Mouse (Mus musculus) heart, embryonic 12.5 days (tissue): Measurements from ENCODE around the gene Rgcc. TPM values are rescaled to one million over a fixed set of nuclear protein-coding genes. Genes with fewer than 3 reads are reported as not detected.

ENCODE experiments used
- ATAC-seq: fragments of 200-750 bp; cut with Nextera tagmentation; 2 replicates; pipeline ENCODE4 v1.8.0; 2017; ENCODE audit warnings: moderate TSS enrichment, moderate library complexity; ENCODE audit not compliant: insufficient number of reproducible peaks, low FRiP score
- H3K27ac ChIP-seq: fragments of 300-500 bp; sonication (generic); 2 replicates; pipeline ENCODE4 v1.5.1; 2016; ENCODE audit warnings: mild to moderate bottlenecking, moderate library complexity; ENCODE audit not compliant: poor library complexity, severe bottlenecking
- H3K27me3 ChIP-seq: fragments of 300-500 bp; sonication (generic); replicated peaks from 2 replicates; pipeline ENCODE4 v1.6.1; 2016; ENCODE audit warnings: mild to moderate bottlenecking, moderate library complexity
- H3K36me3 ChIP-seq: fragments of 300-500 bp; sonication (generic); 2 replicates; pipeline ENCODE4 v1.6.1; 2016; ENCODE audit warnings: mild to moderate bottlenecking, moderate library complexity
- H3K4me1 ChIP-seq: fragments of 300-500 bp; sonication (generic); replicated peaks from 2 replicates; pipeline ENCODE4 v1.6.1; 2016; ENCODE audit warnings: mild to moderate bottlenecking
- H3K4me2 ChIP-seq: fragments of 300-500 bp; sonication (generic); 2 replicates; pipeline ENCODE4 v1.6.1; 2016; ENCODE audit warnings: mild to moderate bottlenecking, moderate library complexity
- H3K4me3 ChIP-seq: fragments of 300-500 bp; sonication (generic); 2 replicates; pipeline ENCODE4 v1.5.1; 2016; ENCODE audit warnings: mild to moderate bottlenecking
- H3K9ac ChIP-seq: fragments of 300-500 bp; sonication (generic); 2 replicates; pipeline ENCODE4 v1.6.1; 2016; ENCODE audit warnings: mild to moderate bottlenecking, moderate library complexity
- H3K9me3 ChIP-seq: fragments of 300-500 bp; sonication (generic); replicated peaks from 2 replicates; pipeline ENCODE4 v1.6.1; 2016; ENCODE audit warnings: mild to moderate bottlenecking, moderate library complexity
- WGBS: fragments of 180-500 bp; shearing (Covaris S2); methylation state at CpG from one replicate; pipeline ENCODE4 v1.1.7; 2016; 5-methylcytosine and 5-hydroxymethylcytosine counted together
- polyA plus RNA-seq: library from polyadenylated mRNA; unstranded; fragments of >200 nt; fragmentation: Nextera tagmentation; extraction: Ambion mirVana; gene quantifications from 2 replicates; pipeline ENCODE4 v1.2.1, GENCODE M21; 2016

Gene Rgcc
- polyA plus RNA-seq, 1 experiment from 2014 or later = 11.6 TPM

GRCm38 (mm10) chr14:79300641-79301350 lies 649 bp downstream of the Rgcc start:
- peak overlapping the region; percentile 67 for H3K9ac ChIP-seq
- peaks cover 31% of the 10 kb centered on the region for H3K27me3 ChIP-seq
- peak; percentile 20 for ATAC-seq
- H3K4me2 ChIP-seq = peak overlapping the region; percentile 99
- no peaks in the 10 kb centered on the region for H3K9me3 ChIP-seq
- WGBS = 1% methylated on average over 52 of the region's 52 CpGs
- H3K4me3 ChIP-seq = peak overlapping the region; percentile 57
- no peaks in the 10 kb centered on the region for H3K36me3 ChIP-seq
- H3K4me1 ChIP-seq = peaks cover 31% of the 10 kb centered on the region
- no peak overlapping the region for H3K27ac ChIP-seq

- WGBS = 39% methylated on average over 6 of the region's 6 CpGs
- no peak overlapping the region for H3K9ac ChIP-seq
- ATAC-seq = no peak
These were observed 1.6 kb downstream of the Rgcc start for GRCm38 (mm10) chr14:79299796-79300195.

GRCm38 (mm10) chr14:79299230-79299629 lies 2.2 kb downstream of the Rgcc start:
- Histone ChIP-seq H3K4me2 (no peak overlapping the region), H3K9me3 (no peaks in the 10 kb centered on the region), H3K27me3 (peaks cover 33% of the 10 kb centered on the region), H3K9ac (no peak overlapping the region), H3K4me3 (no peak overlapping the region), H3K27ac (no peak overlapping the region), H3K4me1 (peaks cover 31% of the 10 kb centered on the region), H3K36me3 (no peaks in the 10 kb centered on the region)
- WGBS = 68% methylated on average over 4 of the region's 4 CpGs
- ATAC-seq = no peak

More at GRCm38 (mm10) chr14:79299796-79300195, 1.6 kb downstream of the Rgcc start:
- no peaks in the 10 kb centered on the region for H3K9me3 ChIP-seq
- H3K27ac ChIP-seq = no peak overlapping the region
- peaks cover 33% of the 10 kb centered on the region for H3K27me3 ChIP-seq
- peak overlapping the region; percentile 99 for H3K4me2 ChIP-seq
- peak overlapping the region; percentile 57; the same call in 1 of the 2 replicates for H3K4me3 ChIP-seq
- H3K36me3 ChIP-seq = no peaks in the 10 kb centered on the region
- peaks cover 31% of the 10 kb centered on the region for H3K4me1 ChIP-seq

- H3K9me3 ChIP-seq = no peaks in the 10 kb centered on the region
- H3K36me3 ChIP-seq = no peaks in the 10 kb centered on the region
- ATAC-seq = no peak
- H3K4me2 ChIP-seq = no peak overlapping the region
- no peak overlapping the region for H3K4me3 ChIP-seq
- peaks cover 33% of the 10 kb centered on the region for H3K27me3 ChIP-seq
- H3K27ac ChIP-seq = no peak overlapping the region
- no peak overlapping the region for H3K9ac ChIP-seq
- peaks cover 37% of the 10 kb centered on the region for H3K4me1 ChIP-seq
- WGBS = 51% methylated on average over 7 of the region's 7 CpGs
These were observed 3.0 kb downstream of the Rgcc start for GRCm38 (mm10) chr14:79298314-79298992.

- peaks cover 23% of the 10 kb centered on the region for H3K27me3 ChIP-seq
- H3K27ac ChIP-seq = no peak overlapping the region
- H3K4me3 ChIP-seq = no peak overlapping the region
- H3K4me2 ChIP-seq = no peak overlapping the region
- peaks cover 53% of the 10 kb centered on the region for H3K4me1 ChIP-seq
- WGBS = 40% methylated on average over 5 of the region's 5 CpGs
- no peak for ATAC-seq
- H3K9ac ChIP-seq = no peak overlapping the region
- H3K36me3 ChIP-seq = no peaks in the 10 kb centered on the region
- H3K9me3 ChIP-seq = no peaks in the 10 kb centered on the region
These were observed 4.6 kb downstream of the Rgcc start for GRCm38 (mm10) chr14:79296836-79297235.

GRCm38 (mm10) chr14:79296201-79296600 lies 5.2 kb downstream of the Rgcc start:
- WGBS = 60% methylated on average over 7 of the region's 7 CpGs
- ATAC-seq = no peak
- Histone ChIP-seq H3K9me3 (no peaks in the 10 kb centered on the region), H3K27me3 (peaks cover 22% of the 10 kb centered on the region), H3K27ac (no peak overlapping the region), H3K36me3 (no peaks in the 10 kb centered on the region), H3K4me1 (peaks cover 50% of the 10 kb centered on the region), H3K4me3 (no peak overlapping the region), H3K9ac (no peak overlapping the region), H3K4me2 (no peak overlapping the region)

GRCm38 (mm10) chr14:79295579-79295978 lies 5.9 kb downstream of the Rgcc start:
- Histone ChIP-seq H3K9ac (no peak overlapping the region), H3K4me2 (no peak overlapping the region), H3K27ac (no peak overlapping the region), H3K9me3 (no peaks in the 10 kb centered on the region), H3K4me3 (no peak overlapping the region), H3K4me1 (peaks cover 51% of the 10 kb centered on the region), H3K27me3 (peaks cover 22% of the 10 kb centered on the region), H3K36me3 (no peaks in the 10 kb centered on the region)
- no peak for ATAC-seq
- 86% methylated on average over 9 of the region's 9 CpGs for WGBS

GRCm38 (mm10) chr14:79294950-79295349 lies 6.5 kb downstream of the Rgcc start:
- Histone ChIP-seq H3K36me3 (no peaks in the 10 kb centered on the region), H3K27ac (no peak overlapping the region), H3K4me1 (peaks cover 51% of the 10 kb centered on the region), H3K4me2 (no peak overlapping the region), H3K9ac (no peak overlapping the region), H3K9me3 (no peaks in the 10 kb centered on the region), H3K27me3 (peaks cover 19% of the 10 kb centered on the region), H3K4me3 (no peak overlapping the region)
- 65% methylated on average over 5 of the region's 5 CpGs for WGBS
- ATAC-seq = peak; percentile 75; the same call in 1 of the 2 replicates

GRCm38 (mm10) chr14:79294051-79294814 lies 7.2 kb downstream of the Rgcc start:
- H3K9ac ChIP-seq = no peak overlapping the region
- peaks cover 53% of the 10 kb centered on the region for H3K4me1 ChIP-seq
- no peaks in the 10 kb centered on the region for H3K9me3 ChIP-seq
- ATAC-seq = no peak
- H3K27ac ChIP-seq = no peak overlapping the region
- H3K4me2 ChIP-seq = no peak overlapping the region
- WGBS = 76% methylated on average over 8 of the region's 8 CpGs
- no peak overlapping the region for H3K4me3 ChIP-seq
- peaks cover 13% of the 10 kb centered on the region for H3K27me3 ChIP-seq
- H3K36me3 ChIP-seq = no peaks in the 10 kb centered on the region

- H3K27me3 ChIP-seq = peaks cover 8% of the 10 kb centered on the region; the same call in 1 of the 2 replicates
- no peaks in the 10 kb centered on the region for H3K36me3 ChIP-seq
- H3K9me3 ChIP-seq = no peaks in the 10 kb centered on the region
- peaks cover 46% of the 10 kb centered on the region for H3K4me1 ChIP-seq
- H3K27ac ChIP-seq = 0 out of 2 replicates have a peak overlapping the region, but pooled peaks have one; percentile 47
- no peak for ATAC-seq
- H3K4me3 ChIP-seq = 0 out of 2 replicates have a peak overlapping the region, but pooled peaks have one; percentile 12
- 61% methylated on average over 9 of the region's 16 CpGs for WGBS
- peak overlapping the region; percentile 56 for H3K4me2 ChIP-seq
- 0 out of 2 replicates have a peak overlapping the region, but pooled peaks have one; percentile 13 for H3K9ac ChIP-seq
These were observed 8.2 kb downstream of the Rgcc start for GRCm38 (mm10) chr14:79293119-79293780.
